Mouse (Mus musculus): ENCODE measurements at regions not wholly inside any gene's neighbourhood (a gene's known extent, or its start where the extent isn't known, plus 50 kb on each side); places are given as distances from the start of the nearest gene placed in this dataset.

DNA sequence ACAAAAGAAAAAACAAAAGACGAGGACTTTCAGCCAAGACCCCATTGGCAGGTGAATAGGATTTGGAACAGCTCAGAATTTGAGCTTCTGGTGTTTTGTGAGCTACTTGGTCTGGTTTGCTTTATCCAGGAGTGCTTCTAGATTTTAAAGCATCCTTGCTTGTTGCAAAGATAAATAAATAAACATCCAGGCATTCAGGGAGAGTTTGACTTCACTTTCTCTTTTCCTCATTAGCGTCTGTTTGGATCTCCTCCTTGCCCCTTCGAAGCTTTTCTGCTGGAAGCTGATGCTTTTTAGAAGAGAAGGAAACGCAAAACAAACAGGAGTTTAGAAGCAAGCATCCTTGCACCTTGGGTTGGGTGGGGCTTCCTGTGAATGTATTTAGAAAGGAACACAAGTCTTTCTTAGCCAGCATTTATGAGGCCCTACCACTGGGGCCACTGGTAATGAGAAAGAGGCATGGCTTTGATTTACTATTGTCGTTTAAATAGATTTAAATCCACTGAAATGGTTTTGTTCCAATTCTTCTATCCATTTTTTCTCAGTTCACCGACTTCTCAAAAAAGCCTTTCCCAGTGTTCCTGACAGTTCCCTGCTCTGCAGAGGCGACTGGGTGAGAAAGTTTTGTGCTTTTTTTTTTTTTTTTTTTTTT is 153.9 kb upstream of the Habp2 start:
- Histone ChIP-seq H3K4me1 (ENCODE audit: control insufficient read depth, insufficient read depth, low read length) (peaks cover 30% of the 10 kb centered on the region), H3K27ac (replicated peaks; ENCODE audit: low read depth, low read length) (peak overlapping the region; percentile 45; the same call in 1 of the 2 replicates), H3K36me3 (ENCODE audit: control insufficient read depth, insufficient read depth, low read length) (no peaks in the 10 kb centered on the region), H3K4me2 (ENCODE audit: low read length) (no peak overlapping the region), H3K9me3 (ENCODE audit: control insufficient read depth, low read length) (no peaks in the 10 kb centered on the region), H3K4me3 (replicated peaks; ENCODE audit: low read depth, low read length) (no peak overlapping the region), H3K27me3 (ENCODE audit: control insufficient read depth, insufficient read depth, low read length) (no peaks in the 10 kb centered on the region; the same call in 1 of the 2 replicates), H3K9ac (replicated peaks; ENCODE audit: low read length) (no peak overlapping the region)
- DNase-seq: peak; percentile 37
- 5% methylated on average over 7 of the region's 7 CpGs for WGBS
- ATAC-seq (ENCODE audit: low FRiP score, low TSS enrichment): no peak

DNA sequence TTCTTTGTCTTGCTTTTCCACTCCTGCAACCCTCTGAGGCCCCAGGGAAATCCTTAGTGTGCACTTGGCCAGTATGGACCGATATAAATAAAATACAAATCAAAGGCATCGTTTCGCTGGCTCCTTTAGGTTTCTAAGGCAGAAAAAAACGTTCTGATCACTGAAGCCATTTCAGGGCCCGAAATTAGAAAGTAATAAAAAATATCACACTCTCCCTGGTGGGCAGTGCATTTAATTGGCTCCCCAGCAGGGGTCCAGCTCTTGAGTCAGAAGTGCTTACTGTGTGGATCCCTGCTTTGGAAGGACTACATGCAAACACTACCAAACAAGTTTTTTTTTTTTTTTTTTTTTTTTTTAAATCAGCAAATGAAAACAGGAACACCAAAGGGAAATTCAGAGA is 153.4 kb upstream of the Habp2 start:
- Histone ChIP-seq H3K9ac (replicated peaks; ENCODE audit: low read length) (no peak overlapping the region; the same call in 1 of the 2 replicates), H3K4me2 (ENCODE audit: low read length) (no peak overlapping the region; the same call in 1 of the 2 replicates), H3K36me3 (ENCODE audit: control insufficient read depth, insufficient read depth, low read length) (no peaks in the 10 kb centered on the region), H3K4me3 (replicated peaks; ENCODE audit: low read depth, low read length) (no peak overlapping the region), H3K27ac (replicated peaks; ENCODE audit: low read depth, low read length) (peak overlapping the region; percentile 45; the same call in 1 of the 2 replicates), H3K27me3 (ENCODE audit: control insufficient read depth, insufficient read depth, low read length) (no peaks in the 10 kb centered on the region; the same call in 1 of the 2 replicates), H3K9me3 (ENCODE audit: control insufficient read depth, low read length) (no peaks in the 10 kb centered on the region), H3K4me1 (ENCODE audit: control insufficient read depth, insufficient read depth, low read length) (peaks cover 30% of the 10 kb centered on the region)
- WGBS: 5% methylated on average over 5 of the region's 5 CpGs
- ATAC-seq (ENCODE audit: low FRiP score, low TSS enrichment): no peak
- DNase-seq: peak; percentile 62

DNA sequence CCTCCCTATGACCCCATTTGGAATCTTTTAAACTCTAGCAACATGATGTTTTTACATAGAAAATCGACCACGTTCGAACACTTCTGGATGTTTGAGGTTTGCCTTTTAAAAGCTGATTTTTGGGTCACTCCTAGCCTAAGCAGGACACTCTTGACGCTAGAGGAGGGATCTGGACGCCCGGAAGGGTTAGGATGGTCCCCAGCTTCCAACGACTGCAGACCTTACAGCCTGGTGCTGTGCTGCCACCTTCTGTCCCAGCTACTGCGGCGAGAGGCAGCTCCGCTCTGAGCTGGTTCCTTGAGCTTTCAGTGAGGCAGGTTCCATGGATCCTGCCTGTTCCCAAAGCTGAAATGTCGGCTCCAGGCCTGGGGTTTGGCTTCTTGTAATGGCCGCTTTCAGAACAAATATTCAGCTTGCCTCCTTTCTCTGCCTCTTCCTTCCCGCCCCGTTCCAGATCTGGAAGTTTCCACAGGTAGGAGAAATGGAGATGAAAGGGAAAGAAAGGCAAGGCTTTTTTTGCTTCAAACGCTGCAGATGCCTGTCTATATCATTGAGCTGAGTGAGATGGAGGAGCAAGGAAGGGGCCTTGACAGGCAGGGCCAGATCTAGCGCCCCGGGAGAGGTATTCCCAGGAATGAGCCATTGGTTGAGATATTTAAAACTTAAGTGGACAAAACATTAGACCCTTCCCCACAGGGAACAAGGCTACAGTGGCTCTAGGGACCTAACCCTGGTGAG is 152.7 kb upstream of the Habp2 start:
- peak; percentile 81; the same call in 1 of the 2 replicates for ATAC-seq (ENCODE audit: low FRiP score, low TSS enrichment)
- no peaks in the 10 kb centered on the region for H3K27me3 ChIP-seq (ENCODE audit: control insufficient read depth, insufficient read depth, low read length)

DNA sequence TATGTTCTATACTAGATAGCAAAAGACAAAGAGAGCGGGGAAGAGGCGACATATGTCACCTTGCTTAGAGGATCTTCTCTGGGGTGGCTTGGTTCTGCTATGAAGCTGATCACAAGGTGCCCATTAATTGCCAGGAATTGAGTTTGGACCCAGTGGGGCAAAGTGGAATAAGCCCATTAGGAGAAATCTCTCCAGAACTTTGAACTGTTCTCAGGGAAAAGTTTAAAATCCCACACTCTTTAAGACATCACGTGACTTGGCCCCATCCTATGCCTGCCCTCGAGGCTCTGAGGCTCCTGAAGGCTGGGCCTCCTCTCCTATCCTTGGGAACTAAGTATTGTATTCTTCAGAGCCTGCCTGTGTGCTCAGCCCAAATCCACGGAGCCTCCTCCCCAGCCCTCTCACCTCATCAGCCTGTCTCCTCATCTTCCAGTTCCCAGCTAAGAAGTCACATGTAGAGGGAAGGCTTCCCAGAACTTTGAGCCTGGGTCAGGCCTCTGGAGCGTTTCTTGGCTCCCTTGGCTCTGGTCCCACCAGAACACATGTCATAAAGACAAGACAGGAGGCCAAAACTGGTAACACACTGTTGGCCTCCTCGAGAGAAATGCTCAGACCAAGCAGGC is 151.5 kb upstream of the Habp2 start:
- Histone ChIP-seq H3K27ac (replicated peaks; ENCODE audit: low read depth, low read length) (no peak overlapping the region), H3K4me2 (ENCODE audit: low read length) (no peak overlapping the region), H3K9ac (replicated peaks; ENCODE audit: low read length) (no peak overlapping the region), H3K4me1 (ENCODE audit: control insufficient read depth, insufficient read depth, low read length) (peaks cover 30% of the 10 kb centered on the region), H3K9me3 (ENCODE audit: control insufficient read depth, low read length) (no peaks in the 10 kb centered on the region), H3K27me3 (ENCODE audit: control insufficient read depth, insufficient read depth, low read length) (no peaks in the 10 kb centered on the region), H3K4me3 (replicated peaks; ENCODE audit: low read depth, low read length) (no peak overlapping the region), H3K36me3 (ENCODE audit: control insufficient read depth, insufficient read depth, low read length) (no peaks in the 10 kb centered on the region)
- ATAC-seq (ENCODE audit: low FRiP score, low TSS enrichment) (no peak), DNase-seq (no peak)
- 81% methylated on average over 7 of the region's 7 CpGs for WGBS

More for the DNA sequence above, 152.7 kb upstream of the Habp2 start:
- H3K36me3 ChIP-seq (ENCODE audit: control insufficient read depth, insufficient read depth, low read length): no peaks in the 10 kb centered on the region
- no peaks in the 10 kb centered on the region for H3K9me3 ChIP-seq (ENCODE audit: control insufficient read depth, low read length)
- DNase-seq: peak; percentile 92
- peak overlapping the region; percentile 20; the same call in 1 of the 2 replicates for H3K9ac ChIP-seq (replicated peaks; ENCODE audit: low read length)
- peak overlapping the region; percentile 49; the same call in 1 of the 2 replicates for H3K27ac ChIP-seq (replicated peaks; ENCODE audit: low read depth, low read length)
- 9% methylated on average over 17 of the region's 17 CpGs for WGBS
- H3K4me2 ChIP-seq (ENCODE audit: low read length): peak overlapping the region; percentile 9
- peaks cover 30% of the 10 kb centered on the region for H3K4me1 ChIP-seq (ENCODE audit: control insufficient read depth, insufficient read depth, low read length)
- no peak overlapping the region for H3K4me3 ChIP-seq (replicated peaks; ENCODE audit: low read depth, low read length)

DNA sequence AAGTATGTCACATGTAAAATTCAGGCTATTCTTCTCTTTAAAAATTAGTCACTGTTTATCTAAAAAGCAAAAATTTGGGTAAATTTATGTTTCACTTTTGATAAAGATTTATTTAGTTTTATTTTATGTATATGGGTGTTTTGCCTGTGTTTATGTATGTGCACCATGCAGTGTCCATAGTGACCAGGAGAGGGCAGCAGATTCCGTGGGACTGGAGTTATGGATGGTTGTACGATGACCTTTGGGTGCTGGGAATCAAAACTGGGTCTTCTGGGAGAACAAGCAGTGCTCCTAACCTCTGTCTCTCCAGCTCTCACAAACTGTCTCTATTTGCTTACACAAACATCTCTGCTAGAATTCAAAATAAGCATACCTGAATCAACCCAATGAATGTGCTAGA is 146.4 kb upstream of the Habp2 start:
- peaks cover 12% of the 10 kb centered on the region for H3K9me3 ChIP-seq (ENCODE audit: control insufficient read depth, low read length)
- no peak for ATAC-seq (ENCODE audit: low FRiP score, low TSS enrichment)
- no peaks in the 10 kb centered on the region for H3K27me3 ChIP-seq (ENCODE audit: control insufficient read depth, insufficient read depth, low read length)
- WGBS: 86% methylated on average over 2 of the region's 2 CpGs
- no peak overlapping the region for H3K9ac ChIP-seq (replicated peaks; ENCODE audit: low read length)
- DNase-seq: no peak
- H3K4me2 ChIP-seq (ENCODE audit: low read length): no peak overlapping the region
- H3K4me3 ChIP-seq (replicated peaks; ENCODE audit: low read depth, low read length): no peak overlapping the region
- H3K27ac ChIP-seq (replicated peaks; ENCODE audit: low read depth, low read length): no peak overlapping the region
- no peaks in the 10 kb centered on the region for H3K36me3 ChIP-seq (ENCODE audit: control insufficient read depth, insufficient read depth, low read length)
- H3K4me1 ChIP-seq (ENCODE audit: control insufficient read depth, insufficient read depth, low read length): no peaks in the 10 kb centered on the region

DNA sequence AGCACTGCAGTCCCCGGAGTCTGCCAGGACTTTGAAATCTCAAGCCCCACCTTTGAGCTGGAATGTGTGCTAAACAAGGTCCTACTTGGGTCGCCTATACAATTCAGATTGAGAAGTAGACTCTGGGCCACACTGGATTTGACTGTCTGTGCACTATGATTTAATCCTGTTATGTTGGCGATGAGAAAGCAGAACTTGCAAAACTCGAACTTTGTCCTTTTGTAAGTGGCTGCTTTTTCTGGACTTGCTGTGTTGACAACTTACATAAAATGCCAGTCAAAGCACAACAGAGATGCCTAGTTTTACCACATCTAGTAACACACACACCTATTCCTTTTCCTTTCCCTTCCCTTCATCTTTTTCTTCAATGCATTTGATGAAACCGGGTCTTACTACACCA is 142.7 kb upstream of the Habp2 start:
- no peak overlapping the region for H3K4me2 ChIP-seq (ENCODE audit: low read length)
- H3K4me3 ChIP-seq (replicated peaks; ENCODE audit: low read depth, low read length): no peak overlapping the region
- WGBS: 83% methylated on average over 5 of the region's 5 CpGs
- H3K27ac ChIP-seq (replicated peaks; ENCODE audit: low read depth, low read length): no peak overlapping the region
- DNase-seq (no peak), ATAC-seq (ENCODE audit: low FRiP score, low TSS enrichment) (no peak)
- no peaks in the 10 kb centered on the region for H3K36me3 ChIP-seq (ENCODE audit: control insufficient read depth, insufficient read depth, low read length)
- peaks cover 12% of the 10 kb centered on the region for H3K9me3 ChIP-seq (ENCODE audit: control insufficient read depth, low read length)
- no peaks in the 10 kb centered on the region for H3K27me3 ChIP-seq (ENCODE audit: control insufficient read depth, insufficient read depth, low read length)
- no peaks in the 10 kb centered on the region for H3K4me1 ChIP-seq (ENCODE audit: control insufficient read depth, insufficient read depth, low read length)
- H3K9ac ChIP-seq (replicated peaks; ENCODE audit: low read length): no peak overlapping the region

DNA sequence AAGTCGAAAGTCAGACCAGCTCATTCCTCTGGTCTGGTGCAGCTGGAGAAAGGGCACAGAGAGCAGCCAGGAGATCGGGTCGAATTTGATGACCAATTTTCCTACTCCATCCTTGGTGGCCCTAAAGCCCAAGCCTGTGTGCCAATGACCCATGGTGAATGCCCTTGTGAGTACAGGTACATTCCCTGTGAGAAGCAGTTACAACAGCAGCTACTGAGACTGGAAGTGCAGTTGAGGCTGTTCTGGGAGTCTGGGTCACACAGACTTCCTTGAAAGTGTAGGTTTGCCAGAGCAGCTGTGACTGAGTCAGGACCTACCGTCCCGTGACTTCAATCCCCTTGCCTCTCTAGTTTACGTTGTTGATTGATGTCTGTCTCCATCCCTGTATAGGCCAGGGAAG is 129.8 kb upstream of the Habp2 start:
- Histone ChIP-seq H3K27ac (replicated peaks; ENCODE audit: low read depth, low read length) (no peak overlapping the region), H3K4me1 (ENCODE audit: control insufficient read depth, insufficient read depth, low read length) (no peaks in the 10 kb centered on the region), H3K4me2 (ENCODE audit: low read length) (no peak overlapping the region), H3K9ac (replicated peaks; ENCODE audit: low read length) (no peak overlapping the region), H3K4me3 (replicated peaks; ENCODE audit: low read depth, low read length) (no peak overlapping the region), H3K9me3 (ENCODE audit: control insufficient read depth, low read length) (no peaks in the 10 kb centered on the region), H3K36me3 (ENCODE audit: control insufficient read depth, insufficient read depth, low read length) (no peaks in the 10 kb centered on the region), H3K27me3 (ENCODE audit: control insufficient read depth, insufficient read depth, low read length) (no peaks in the 10 kb centered on the region)
- DNase-seq: no peak
- ATAC-seq (ENCODE audit: low FRiP score, low TSS enrichment): no peak
- 73% methylated on average over 6 of the region's 6 CpGs for WGBS

DNA sequence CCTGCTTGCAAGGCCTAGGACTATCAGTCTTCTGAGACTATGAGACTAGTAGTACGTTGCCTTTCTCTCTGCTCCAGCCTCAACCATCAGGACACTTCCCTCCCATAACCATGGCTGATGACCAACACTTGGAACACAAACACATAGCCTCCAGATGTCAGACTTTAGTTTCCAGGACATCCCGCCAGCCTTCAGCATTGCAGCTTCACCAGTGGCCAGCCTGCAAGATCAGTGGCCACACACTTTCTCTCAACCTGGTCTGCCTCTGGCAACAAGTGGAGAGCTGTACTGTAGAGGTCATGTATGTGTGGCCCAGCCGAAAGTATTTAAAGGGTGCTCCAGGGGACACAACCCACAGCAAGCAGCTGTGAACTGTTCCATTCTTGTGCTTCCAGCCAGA is 124.8 kb upstream of the Habp2 start:
- Histone ChIP-seq H3K4me3 (replicated peaks; ENCODE audit: low read depth, low read length) (no peak overlapping the region), H3K4me2 (ENCODE audit: low read length) (no peak overlapping the region), H3K9me3 (ENCODE audit: control insufficient read depth, low read length) (no peaks in the 10 kb centered on the region), H3K27me3 (ENCODE audit: control insufficient read depth, insufficient read depth, low read length) (no peaks in the 10 kb centered on the region), H3K36me3 (ENCODE audit: control insufficient read depth, insufficient read depth, low read length) (no peaks in the 10 kb centered on the region), H3K4me1 (ENCODE audit: control insufficient read depth, insufficient read depth, low read length) (no peaks in the 10 kb centered on the region), H3K9ac (replicated peaks; ENCODE audit: low read length) (no peak overlapping the region), H3K27ac (replicated peaks; ENCODE audit: low read depth, low read length) (no peak overlapping the region)
- ATAC-seq (ENCODE audit: low FRiP score, low TSS enrichment) (no peak), DNase-seq (no peak)
- 93% methylated on average over 3 of the region's 3 CpGs for WGBS

Data from midbrain, embryonic 14.5 days (tissue).